Mouse (Mus musculus) kidney, adult 2 months (tissue): Measurements from ENCODE around the gene Gpi1. TPM values are rescaled to one million over a fixed set of nuclear protein-coding genes. Genes with fewer than 3 reads are reported as not detected.
A peak's percentile ranks its signal among the peaks of the same experiment; 100 is the strongest.
"Not testable (repeated sequence)": the region's sequence is repeated elsewhere in the genome, so short reads cannot be mapped to it uniquely, and the experiment has no call there.

Experiments used
- DNase-seq: peaks from one replicate; pipeline ENCODE4 v3.0.0; 2021
- H3K27ac ChIP-seq: fragments of 200-500 bp; 2 replicates; pipeline ENCODE4 v1.5.1; 2012; ENCODE audit warnings: low read depth, low read length, control low read depth, inconsistent platforms; ENCODE audit not compliant: insufficient read depth
- H3K27me3 ChIP-seq: fragments of 200-500 bp; replicated peaks from 2 replicates; pipeline ENCODE4 v1.6.1; 2012; ENCODE audit warnings: mild to moderate bottlenecking, moderate library complexity, low read length, inconsistent platforms; ENCODE audit not compliant: control insufficient read depth, insufficient read depth
- H3K36me3 ChIP-seq: fragments of 200-500 bp; 2 replicates; pipeline ENCODE4 v1.6.1; 2012; ENCODE audit warnings: mild to moderate bottlenecking, moderate library complexity, low read length, inconsistent platforms; ENCODE audit not compliant: control insufficient read depth, insufficient read depth
- H3K4me1 ChIP-seq: fragments of 200-500 bp; 2 replicates; pipeline ENCODE4 v1.6.1; 2011; ENCODE audit warnings: low read length; ENCODE audit not compliant: control insufficient read depth, insufficient read depth
- H3K4me3 ChIP-seq: fragments of 200-500 bp; 2 replicates; pipeline ENCODE4 v1.5.1; 2011; ENCODE audit warnings: mild to moderate bottlenecking, low read depth, low read length, control low read depth; ENCODE audit not compliant: insufficient read depth
- CTCF ChIP-seq: fragments of 200-500 bp; conservative IDR thresholded peaks from 2 replicates; pipeline ENCODE4 v1.5.1; 2011; ENCODE audit warnings: low read depth, mild to moderate bottlenecking, control low read depth, low read length, moderate library complexity, mixed read lengths; ENCODE audit not compliant: insufficient read depth, insufficient read length
- POLR2A ChIP-seq: fragments of 200-500 bp; IDR thresholded peaks from one replicate; pipeline ENCODE4 v1.6.1; 2011; ENCODE audit warnings: low read depth, low read length, control low read depth
- WGBS: fragments of 180-500 bp; shearing (Covaris S2); methylation state at CpG from one replicate; pipeline ENCODE4 v1.1.7; 2018; 5-methylcytosine and 5-hydroxymethylcytosine counted together
- polyA plus RNA-seq: library from polyadenylated mRNA; depleted of rRNA; stranded (reverse); fragments of >200 nt; gene quantifications from 2 replicates; pipeline ENCODE4 v1.2.3, GENCODE M21; 2012

Gpi1 gene
- polyA plus RNA-seq, 1 experiment, result 413 TPM

DNA sequence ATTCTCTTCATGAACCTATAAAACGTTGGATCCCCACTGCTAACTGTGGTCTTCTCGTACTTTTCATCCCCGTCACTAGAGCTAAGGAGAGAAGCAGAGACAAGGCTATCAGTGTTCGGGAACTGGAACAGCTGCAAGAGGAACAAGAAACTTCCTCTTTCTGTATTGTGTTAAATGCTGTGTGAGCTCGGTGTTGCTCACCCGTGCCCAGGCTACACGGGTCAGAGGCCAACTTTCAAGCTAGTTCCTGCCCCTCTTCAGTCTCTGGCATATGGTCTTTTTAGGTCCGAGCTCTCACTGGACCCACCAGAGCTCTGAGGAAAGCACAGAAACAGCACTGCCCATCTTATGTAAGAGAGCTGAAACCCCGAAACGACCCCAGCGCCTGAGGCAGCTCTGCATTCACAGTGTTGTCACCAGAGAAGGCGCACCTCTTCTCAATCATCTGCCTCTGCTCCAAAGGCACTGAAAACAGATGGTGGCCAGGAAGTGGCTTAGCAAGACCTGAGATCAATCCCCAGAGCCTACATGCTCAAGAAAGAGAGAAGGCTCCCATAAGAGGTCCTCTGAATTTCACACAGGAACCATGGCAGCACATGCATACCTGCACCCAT is 40.7 kb downstream of the Gpi1 start:
- TF ChIP-seq CTCF (no peak), POLR2A (no peak)
- 88% methylated on average over 12 of the region's 12 CpGs for WGBS
- 0 out of 2 replicates have a peak, but pooled peaks cover 1% of the 10 kb centered on the region for H3K36me3 ChIP-seq

DNA sequence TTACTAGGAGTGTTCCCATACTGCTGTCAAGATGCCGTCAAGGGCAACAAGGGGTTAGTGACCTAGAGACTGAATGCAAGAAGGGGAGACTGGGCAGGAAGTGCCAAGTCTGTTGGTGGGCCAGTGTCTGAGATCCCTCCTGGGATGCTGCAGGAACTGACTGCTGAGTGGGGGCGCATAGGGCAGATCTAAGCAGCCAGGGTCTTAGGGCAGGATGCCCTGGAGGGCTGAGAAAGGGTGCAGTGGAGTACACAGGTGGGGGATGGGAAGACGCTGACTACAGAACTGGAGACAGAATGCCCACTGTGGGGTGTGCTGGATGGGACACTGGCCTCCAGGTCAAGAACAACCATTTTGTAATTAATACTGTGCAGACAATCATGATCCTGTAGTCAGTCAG is 46.3 kb downstream of the Gpi1 start:
- DNase-seq, result no peak
- no peaks in the 10 kb centered on the region for H3K4me1 ChIP-seq
- peaks cover 3% of the 10 kb centered on the region; the same call in 1 of the 2 replicates for H3K36me3 ChIP-seq
- TF ChIP-seq POLR2A (no peak), CTCF (no peak)
- no peak overlapping the region for H3K4me3 ChIP-seq
- H3K27ac ChIP-seq, result no peak overlapping the region
- no peaks in the 10 kb centered on the region for H3K27me3 ChIP-seq
- 85% methylated on average over 3 of the region's 3 CpGs for WGBS

More for the DNA sequence above, 40.7 kb downstream of the Gpi1 start:
- Histone ChIP-seq H3K27me3 (no peaks in the 10 kb centered on the region), H3K27ac (no peak overlapping the region), H3K4me3 (no peak overlapping the region), H3K4me1 (no peaks in the 10 kb centered on the region)
- no peak for DNase-seq

GRCm38 (mm10) chr7:34183356-34183755 is 46.8 kb downstream of the Gpi1 start:
- peaks cover 3% of the 10 kb centered on the region; the same call in 1 of the 2 replicates for H3K36me3 ChIP-seq
- no peak overlapping the region for H3K4me3 ChIP-seq
- no peak for DNase-seq

DNA sequence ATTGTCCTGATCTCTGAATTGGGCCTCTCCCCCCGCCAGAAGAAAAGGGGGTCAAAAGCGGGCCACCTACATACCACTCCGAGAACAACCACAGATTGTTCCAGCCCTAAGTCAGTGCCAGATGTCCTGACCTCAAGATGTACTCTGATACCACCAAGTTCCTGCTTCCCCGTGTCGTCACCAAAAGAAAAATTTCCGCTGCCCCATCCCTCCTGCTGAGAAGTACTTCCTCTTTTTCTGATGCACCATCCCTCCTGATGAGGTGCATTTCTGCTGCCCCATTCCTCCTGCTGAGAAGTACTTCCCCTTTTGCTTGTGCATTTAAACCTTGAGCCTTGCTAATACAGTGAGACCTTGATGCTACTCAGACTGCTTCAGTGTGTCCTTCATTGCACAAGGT is 53.9 kb downstream of the Gpi1 start:
- 87% methylated on average over 6 of the region's 6 CpGs for WGBS
- not testable (repeated sequence) for DNase-seq, H3K27me3 ChIP-seq, H3K36me3 ChIP-seq, H3K27ac ChIP-seq, H3K4me3 ChIP-seq, H3K4me1 ChIP-seq

More at GRCm38 (mm10) chr7:34183356-34183755, 46.8 kb downstream of the Gpi1 start:
- no peaks in the 10 kb centered on the region for H3K27me3 ChIP-seq
- TF ChIP-seq CTCF (no peak), POLR2A (no peak)
- H3K4me1 ChIP-seq, result no peaks in the 10 kb centered on the region
- WGBS, result 94% methylated on average over 13 of the region's 13 CpGs
- no peak overlapping the region for H3K27ac ChIP-seq

GRCm38 (mm10) chr7:34172251-34172650 is 57.9 kb downstream of the Gpi1 start:
- WGBS, result 65% methylated on average over 1 of the region's 1 CpGs
- H3K4me3 ChIP-seq, result no peak overlapping the region

GRCm38 (mm10) chr7:34169454-34169853 is 60.7 kb downstream of the Gpi1 start, which contains the start of gene Uba2:
Gene Uba2 (minus strand): TSS chr7:34169599.
- WGBS, result 88% methylated on average over 3 of the region's 3 CpGs
- Histone ChIP-seq H3K36me3 (no peaks in the 10 kb centered on the region; the same call in 1 of the 2 replicates), H3K4me1 (no peaks in the 10 kb centered on the region), H3K27me3 (no peaks in the 10 kb centered on the region), H3K27ac (no peak within 1 kb of the TSS; the same call in 1 of the 2 replicates), H3K4me3 (peak within 1 kb of the TSS; percentile 94)
- TF ChIP-seq POLR2A (no peak), CTCF (no peak)
- DNase-seq, result no peak

More at GRCm38 (mm10) chr7:34172251-34172650, 57.9 kb downstream of the Gpi1 start:
- Histone ChIP-seq H3K36me3 (no peaks in the 10 kb centered on the region), H3K4me1 (no peaks in the 10 kb centered on the region), H3K27ac (no peak overlapping the region), H3K27me3 (no peaks in the 10 kb centered on the region)
- DNase-seq, result no peak
- TF ChIP-seq CTCF (no peak), POLR2A (no peak)

GRCm38 (mm10) chr7:34168470-34169251 is 61.5 kb downstream of the Gpi1 start:
- peak overlapping the region; percentile 94 for H3K4me3 ChIP-seq
- peak overlapping the region; percentile 87 for H3K27ac ChIP-seq
- DNase-seq, result peak; percentile 94
- no peaks in the 10 kb centered on the region for H3K4me1 ChIP-seq
- TF ChIP-seq POLR2A, result peak; percentile 90
- no peak for TF ChIP-seq CTCF
- 9% methylated on average over 30 of the region's 30 CpGs for WGBS
- no peaks in the 10 kb centered on the region for H3K27me3 ChIP-seq
- H3K36me3 ChIP-seq, result peaks cover under 1% of the 10 kb centered on the region; the same call in 1 of the 2 replicates
